Mouse (Mus musculus) kidney, adult 11 months (tissue): ENCODE results near the gene Arf3.
"Not testable (repeated sequence)": the region's sequence is repeated elsewhere in the genome, so short reads cannot be mapped to it uniquely, and the experiment has no call there.

ENCODE experiments used
- DNase-seq: peaks from one replicate; pipeline ENCODE4 v3.0.0; 2022

Gene Arf3

GRCm38 (mm10) chr15:98762670-98763529, at the start of gene Arf3:
TSS of gene Arf3 (minus strand) at chr15:98763214.
- peak; percentile 93 for DNase-seq

GRCm38 (mm10) chr15:98810212-98810611, 47.2 kb upstream of the Arf3 start:
- not testable (repeated sequence) for DNase-seq

GRCm38 (mm10) chr15:98809390-98809789, 46.4 kb upstream of the Arf3 start, which contains the start of gene Ddn:
TSS of gene Ddn (minus strand) at chr15:98809490.
- no peak for DNase-seq

- no peak for DNase-seq
These were observed 45.7 kb upstream of the Arf3 start for GRCm38 (mm10) chr15:98808651-98809134.

GRCm38 (mm10) chr15:98807895-98808650, 45.1 kb upstream of the Arf3 start:
- no peak for DNase-seq

- DNase-seq = peak; percentile 26
These were observed 44.1 kb upstream of the Arf3 start for GRCm38 (mm10) chr15:98806809-98807770.

GRCm38 (mm10) chr15:98806071-98806808, 43.2 kb upstream of the Arf3 start:
- DNase-seq = no peak

GRCm38 (mm10) chr15:98805324-98806040, 42.5 kb upstream of the Arf3 start:
- DNase-seq = peak; percentile 41

GRCm38 (mm10) chr15:98804054-98804453, 41.0 kb upstream of the Arf3 start:
- DNase-seq = peak; percentile 71

- DNase-seq = peak; percentile 57
These were observed 39.9 kb upstream of the Arf3 start for GRCm38 (mm10) chr15:98802926-98803325.

- peak; percentile 50 for DNase-seq
These were observed 36.4 kb upstream of the Arf3 start for GRCm38 (mm10) chr15:98799396-98799795.

- no peak for DNase-seq
These were observed 35.9 kb upstream of the Arf3 start for GRCm38 (mm10) chr15:98798903-98799302.

- DNase-seq = no peak
These were observed 35.0 kb upstream of the Arf3 start for GRCm38 (mm10) chr15:98797835-98798492.

- DNase-seq = no peak
These were observed 34.0 kb upstream of the Arf3 start for GRCm38 (mm10) chr15:98796803-98797595.

GRCm38 (mm10) chr15:98793141-98793698, 30.2 kb upstream of the Arf3 start:
- DNase-seq = no peak

GRCm38 (mm10) chr15:98792233-98793020, 29.4 kb upstream of the Arf3 start:
- no peak for DNase-seq

- DNase-seq = no peak
These were observed 28.8 kb upstream of the Arf3 start for GRCm38 (mm10) chr15:98791771-98792170.

- no peak for DNase-seq
These were observed 28.2 kb upstream of the Arf3 start for GRCm38 (mm10) chr15:98791221-98791620.
